Mouse (Mus musculus) neural tube, embryonic 15.5 days (tissue): ENCODE results near the gene Spg11. TPM values are rescaled to one million over a fixed set of nuclear protein-coding genes. Genes with fewer than 3 reads are reported as not detected.
A peak's percentile ranks its signal among the peaks of the same experiment; 100 is the strongest.

ENCODE experiments used
- ATAC-seq: fragments of 200-750 bp; cut with Nextera tagmentation; 2 replicates; pipeline ENCODE4 v1.8.0; 2017; ENCODE audit warnings: mild to moderate bottlenecking, moderate TSS enrichment, moderate library complexity; ENCODE audit not compliant: low FRiP score
- H3K27ac ChIP-seq: fragments of 300-500 bp; sonication (generic); replicated peaks from 2 replicates; pipeline ENCODE4 v1.5.1; 2015; ENCODE audit warnings: mild to moderate bottlenecking, inconsistent platforms
- H3K27me3 ChIP-seq: fragments of 300-500 bp; sonication (generic); replicated peaks from 2 replicates; pipeline ENCODE4 v1.6.1; 2015; ENCODE audit warnings: inconsistent platforms
- H3K36me3 ChIP-seq: fragments of 300-500 bp; sonication (generic); 2 replicates; pipeline ENCODE4 v1.6.1; 2015; ENCODE audit warnings: inconsistent platforms
- H3K4me1 ChIP-seq: fragments of 300-500 bp; sonication (generic); 2 replicates; pipeline ENCODE4 v1.6.1; 2015; ENCODE audit warnings: inconsistent platforms
- H3K4me2 ChIP-seq: fragments of 300-500 bp; sonication (generic); 2 replicates; pipeline ENCODE4 v1.6.1; 2015; ENCODE audit warnings: inconsistent platforms, mild to moderate bottlenecking, moderate library complexity
- H3K4me3 ChIP-seq: fragments of 300-500 bp; sonication (generic); replicated peaks from 2 replicates; pipeline ENCODE4 v1.5.1; 2015; ENCODE audit warnings: mild to moderate bottlenecking, inconsistent platforms
- H3K9ac ChIP-seq: fragments of 300-500 bp; sonication (generic); replicated peaks from 2 replicates; pipeline ENCODE4 v1.6.1; 2015; ENCODE audit warnings: mild to moderate bottlenecking, inconsistent platforms
- H3K9me3 ChIP-seq: fragments of 300-500 bp; sonication (generic); replicated peaks from 2 replicates; pipeline ENCODE4 v1.6.1; 2016; ENCODE audit warnings: inconsistent platforms
- WGBS: fragments of 180-500 bp; shearing (Covaris S2); methylation state at CpG from one replicate; pipeline ENCODE4 v1.1.7; 2015; ENCODE audit warnings: mixed read lengths; 5-methylcytosine and 5-hydroxymethylcytosine counted together
- polyA plus RNA-seq: library from polyadenylated mRNA; unstranded; fragments of >200 nt; fragmentation: Nextera tagmentation; extraction: Ambion mirVana; gene quantifications from 2 replicates; pipeline ENCODE4 v1.2.1, GENCODE M21; 2015

Spg11 gene
- polyA plus RNA-seq, 1 experiment from 2014 or later: 5.8 TPM

DNA sequence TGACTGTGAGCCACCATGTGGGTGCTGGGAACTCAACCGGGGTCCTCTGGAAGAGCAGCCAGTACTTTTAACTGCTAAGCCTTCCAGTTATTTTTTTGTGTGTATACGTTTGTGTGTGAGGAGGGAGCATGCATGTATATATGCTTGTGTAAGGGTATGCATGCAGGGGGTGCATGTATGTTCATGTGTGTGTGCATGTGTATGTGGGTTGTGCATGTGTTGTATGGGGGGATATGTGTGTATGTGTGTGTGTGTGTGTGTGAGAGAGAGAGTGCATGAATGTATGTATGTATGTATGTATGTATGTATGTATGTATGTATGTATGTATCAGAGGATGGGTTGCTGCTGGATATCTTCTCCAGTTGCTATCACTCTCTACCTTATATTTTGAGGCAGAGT, 36.3 kb upstream of the Spg11 start:
- Histone ChIP-seq H3K27ac (no peak overlapping the region), H3K36me3 (no peaks in the 10 kb centered on the region), H3K4me2 (no peak overlapping the region), H3K9ac (no peak overlapping the region), H3K27me3 (no peaks in the 10 kb centered on the region), H3K9me3 (no peaks in the 10 kb centered on the region), H3K4me3 (no peak overlapping the region), H3K4me1 (no peaks in the 10 kb centered on the region)
- WGBS: 96% methylated on average over 2 of the region's 2 CpGs
- no peak for ATAC-seq

GRCm38 (mm10) chr2:122153681-122154365, 35.6 kb upstream of the Spg11 start:
- H3K27ac ChIP-seq: no peak overlapping the region
- no peaks in the 10 kb centered on the region for H3K27me3 ChIP-seq
- no peak overlapping the region for H3K9ac ChIP-seq
- no peak for ATAC-seq
- no peaks in the 10 kb centered on the region for H3K9me3 ChIP-seq
- H3K4me3 ChIP-seq: no peak overlapping the region
- H3K4me2 ChIP-seq: no peak overlapping the region
- no peaks in the 10 kb centered on the region for H3K36me3 ChIP-seq
- 83% methylated on average over 6 of the region's 7 CpGs for WGBS
- H3K4me1 ChIP-seq: no peaks in the 10 kb centered on the region

- no peaks in the 10 kb centered on the region for H3K27me3 ChIP-seq
- H3K36me3 ChIP-seq: no peaks in the 10 kb centered on the region
- no peak for ATAC-seq
- H3K4me2 ChIP-seq: no peak overlapping the region
- H3K9me3 ChIP-seq: no peaks in the 10 kb centered on the region
- WGBS: 96% methylated on average over 3 of the region's 3 CpGs
- H3K9ac ChIP-seq: no peak overlapping the region
- no peak overlapping the region for H3K27ac ChIP-seq
- no peak overlapping the region for H3K4me3 ChIP-seq
- H3K4me1 ChIP-seq: peaks cover 2% of the 10 kb centered on the region; the same call in 1 of the 2 replicates
Measured at GRCm38 (mm10) chr2:122152850-122153249, 34.7 kb upstream of the Spg11 start.

GRCm38 (mm10) chr2:122151221-122151620, 33.0 kb upstream of the Spg11 start:
- no peaks in the 10 kb centered on the region for H3K9me3 ChIP-seq
- H3K36me3 ChIP-seq: no peaks in the 10 kb centered on the region
- H3K4me1 ChIP-seq: peaks cover 7% of the 10 kb centered on the region; the same call in 1 of the 2 replicates
- no peaks in the 10 kb centered on the region for H3K27me3 ChIP-seq
- no peak overlapping the region for H3K4me2 ChIP-seq
- ATAC-seq: no peak
- 98% methylated on average over 1 of the region's 1 CpGs for WGBS
- no peak overlapping the region for H3K4me3 ChIP-seq
- H3K27ac ChIP-seq: no peak overlapping the region
- no peak overlapping the region for H3K9ac ChIP-seq

DNA sequence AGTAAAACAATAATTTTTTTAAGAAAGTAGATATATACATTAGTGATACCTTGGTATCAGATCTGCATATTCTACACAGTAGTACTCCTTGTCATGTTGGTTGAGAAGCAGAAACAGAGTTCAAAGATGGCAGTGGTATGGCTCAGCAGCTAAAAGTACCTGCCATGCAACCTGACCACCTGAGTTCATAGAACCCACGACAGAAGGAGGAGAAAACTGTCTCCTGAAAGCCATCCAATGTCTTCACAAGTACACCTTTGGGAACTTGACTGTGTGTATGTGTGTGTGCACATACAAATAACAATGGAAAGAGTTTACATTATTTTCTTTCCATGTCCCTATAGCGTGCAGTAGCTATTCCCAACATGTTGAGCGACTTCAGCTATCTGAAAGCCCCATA, 31.5 kb upstream of the Spg11 start:
- Histone ChIP-seq H3K4me1 (peaks cover 7% of the 10 kb centered on the region; the same call in 1 of the 2 replicates), H3K36me3 (no peaks in the 10 kb centered on the region), H3K4me3 (no peak overlapping the region), H3K9me3 (no peaks in the 10 kb centered on the region), H3K27ac (no peak overlapping the region), H3K27me3 (no peaks in the 10 kb centered on the region), H3K9ac (no peak overlapping the region), H3K4me2 (no peak overlapping the region)
- WGBS: 80% methylated on average over 3 of the region's 3 CpGs
- ATAC-seq: no peak

- Histone ChIP-seq H3K4me3 (no peak overlapping the region), H3K27me3 (no peaks in the 10 kb centered on the region), H3K36me3 (no peaks in the 10 kb centered on the region), H3K9ac (no peak overlapping the region), H3K27ac (no peak overlapping the region), H3K4me1 (peaks cover 7% of the 10 kb centered on the region; the same call in 1 of the 2 replicates), H3K4me2 (no peak overlapping the region), H3K9me3 (no peaks in the 10 kb centered on the region)
- no peak for ATAC-seq
- WGBS: 98% methylated on average over 6 of the region's 6 CpGs
Measured at GRCm38 (mm10) chr2:122149316-122149715, 31.1 kb upstream of the Spg11 start.

DNA sequence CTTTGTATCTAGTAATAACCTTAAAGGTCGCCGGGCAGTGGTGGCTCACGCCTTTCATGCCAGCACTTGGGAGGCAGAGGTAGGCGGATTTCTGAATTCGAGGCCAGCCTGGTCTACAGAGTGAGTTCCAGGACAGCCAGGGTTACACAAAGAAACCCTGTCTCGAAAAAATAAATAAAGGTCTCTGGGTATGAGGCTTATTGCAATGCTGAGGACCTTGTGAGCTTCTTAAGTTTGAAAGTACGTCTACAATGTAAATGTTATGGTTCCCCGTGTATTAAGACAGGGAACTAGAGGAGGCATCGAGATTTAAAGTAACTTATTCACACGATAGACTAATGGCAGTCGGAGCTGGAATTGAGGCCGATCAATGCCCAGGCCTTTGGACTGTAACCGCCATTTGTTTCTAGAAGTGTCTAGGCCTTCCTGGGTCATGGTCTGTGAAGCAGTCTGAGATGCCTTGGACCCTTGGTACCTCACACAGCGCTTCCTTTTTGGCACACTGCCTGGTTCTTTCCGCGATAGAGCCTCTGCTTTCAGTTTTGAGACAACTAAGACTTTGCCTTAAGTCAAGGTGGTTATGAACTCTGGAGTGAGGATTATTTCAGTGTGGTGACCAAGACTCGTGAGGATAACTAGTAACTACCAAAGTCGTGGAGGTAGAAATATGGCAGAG, 30.2 kb upstream of the Spg11 start:
- Histone ChIP-seq H3K4me3 (peak overlapping the region; percentile 51), H3K36me3 (no peaks in the 10 kb centered on the region), H3K27ac (peak overlapping the region; percentile 68; the same call in 1 of the 2 replicates), H3K9ac (peak overlapping the region; percentile 46), H3K4me2 (peak overlapping the region; percentile 93), H3K4me1 (peaks cover 7% of the 10 kb centered on the region; the same call in 1 of the 2 replicates), H3K27me3 (no peaks in the 10 kb centered on the region), H3K9me3 (no peaks in the 10 kb centered on the region)
- no peak for ATAC-seq
- WGBS: 33% methylated on average over 18 of the region's 18 CpGs

GRCm38 (mm10) chr2:122147508-122148241, 29.5 kb upstream of the Spg11 start, which contains the start of gene B2m:
B2m (plus strand) TSS chr2:122147686.
- no peaks in the 10 kb centered on the region for H3K27me3 ChIP-seq
- H3K4me1 ChIP-seq: peaks cover 7% of the 10 kb centered on the region; the same call in 1 of the 2 replicates
- ATAC-seq: peak; percentile 99
- H3K9me3 ChIP-seq: no peaks in the 10 kb centered on the region
- H3K4me2 ChIP-seq: peak within 1 kb of the TSS; percentile 93
- H3K9ac ChIP-seq: peak within 1 kb of the TSS; percentile 46
- peak within 1 kb of the TSS; percentile 68 for H3K27ac ChIP-seq
- WGBS: under 1% methylated on average over 40 of the region's 40 CpGs
- H3K36me3 ChIP-seq: no peaks in the 10 kb centered on the region
- peak within 1 kb of the TSS; percentile 51 for H3K4me3 ChIP-seq

- no peaks in the 10 kb centered on the region for H3K9me3 ChIP-seq
- H3K4me1 ChIP-seq: peaks cover 7% of the 10 kb centered on the region; the same call in 1 of the 2 replicates
- H3K36me3 ChIP-seq: no peaks in the 10 kb centered on the region
- peak overlapping the region; percentile 93; the same call in 1 of the 2 replicates for H3K4me2 ChIP-seq
- no peak overlapping the region for H3K27ac ChIP-seq
- 70% methylated on average over 6 of the region's 6 CpGs for WGBS
- H3K4me3 ChIP-seq: no peak overlapping the region
- no peak overlapping the region for H3K9ac ChIP-seq
- no peaks in the 10 kb centered on the region for H3K27me3 ChIP-seq
- no peak for ATAC-seq
Measured at GRCm38 (mm10) chr2:122146687-122147086, 28.5 kb upstream of the Spg11 start.

DNA sequence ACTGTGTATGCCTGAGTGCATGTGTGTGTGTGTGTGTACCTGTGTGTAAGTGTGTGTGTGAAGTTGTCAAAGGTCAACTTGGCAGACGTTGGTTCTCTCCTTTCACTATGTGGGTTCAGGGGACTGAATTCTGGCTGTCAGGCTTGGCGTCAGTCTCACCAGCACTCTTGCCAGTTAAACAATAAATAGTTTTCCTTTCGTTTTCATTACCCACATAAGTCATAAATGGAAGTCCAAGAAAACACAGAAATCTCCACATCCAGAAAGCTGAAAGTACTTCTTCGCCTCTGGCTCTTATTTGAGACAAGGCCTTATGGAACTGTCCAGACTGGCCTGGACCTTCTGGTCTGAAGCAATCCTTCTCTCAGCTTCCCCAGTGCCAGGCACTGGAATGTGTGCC, 27.6 kb upstream of the Spg11 start:
- H3K4me3 ChIP-seq: no peak overlapping the region
- H3K9me3 ChIP-seq: no peaks in the 10 kb centered on the region
- no peaks in the 10 kb centered on the region for H3K36me3 ChIP-seq
- H3K9ac ChIP-seq: no peak overlapping the region
- no peak for ATAC-seq
- 74% methylated on average over 4 of the region's 4 CpGs for WGBS
- no peaks in the 10 kb centered on the region for H3K27me3 ChIP-seq
- H3K4me2 ChIP-seq: no peak overlapping the region
- peaks cover 7% of the 10 kb centered on the region; the same call in 1 of the 2 replicates for H3K4me1 ChIP-seq
- H3K27ac ChIP-seq: no peak overlapping the region

- Histone ChIP-seq H3K9me3 (no peaks in the 10 kb centered on the region), H3K27me3 (no peaks in the 10 kb centered on the region), H3K4me1 (peaks cover 5% of the 10 kb centered on the region; the same call in 1 of the 2 replicates), H3K27ac (no peak overlapping the region), H3K9ac (no peak overlapping the region), H3K36me3 (no peaks in the 10 kb centered on the region), H3K4me3 (no peak overlapping the region), H3K4me2 (no peak overlapping the region)
- 94% methylated on average over 3 of the region's 3 CpGs for WGBS
- ATAC-seq: no peak
Measured at GRCm38 (mm10) chr2:122143111-122143510, 24.9 kb upstream of the Spg11 start.
